Mouse (Mus musculus) MEL (cell line): ENCODE measurements at regions not wholly inside any gene's neighbourhood (a gene's known extent, or its start where the extent isn't known, plus 50 kb on each side); places are given as distances from the start of the nearest gene placed in this dataset.

Source experiments
- DNase-seq: peaks from one replicate; pipeline ENCODE4 v3.0.0; 2011; ENCODE audit warnings: low read depth, low spot score
- H3K27ac ChIP-seq: 2 replicates; pipeline ENCODE4 v1.5.1; 2012; ENCODE audit warnings: low read depth, mild to moderate bottlenecking, control low read depth, low read length, moderate library complexity; ENCODE audit not compliant: control insufficient read depth
- H3K27me3 ChIP-seq, 2 experiments: fragments of 150-350 bp in 1 of 2; sonication (generic) in 1 of 2; 2 replicates each; pipeline ENCODE4 v1.6.1; 2012; ENCODE audit warnings: low read length in 2 of 2, mild to moderate bottlenecking in 2 of 2, improper control_type of control experiment in 1 of 2, moderate library complexity in 1 of 2; ENCODE audit not compliant: insufficient read depth in 2 of 2, control insufficient read depth in 1 of 2
- H3K36me3 ChIP-seq, 2 experiments: 2 replicates each; pipeline ENCODE4 v1.6.1; 2012 to 2014; ENCODE audit warnings: low read length in 2 of 2, improper control_type of control experiment in 1 of 2, inconsistent platforms in 1 of 2, mild to moderate bottlenecking in 1 of 2; ENCODE audit not compliant: insufficient read depth in 2 of 2, control insufficient read depth in 1 of 2
- H3K4me1 ChIP-seq, 2 experiments: fragments of 150-350 bp in 1 of 2; sonication (generic) in 1 of 2; 2 replicates each; pipeline ENCODE4 v1.6.1; 2012; ENCODE audit warnings: low read length in 2 of 2, improper control_type of control experiment in 1 of 2, mild to moderate bottlenecking in 1 of 2; ENCODE audit not compliant: insufficient read depth in 2 of 2, control insufficient read depth in 1 of 2
- H3K4me3 ChIP-seq, 2 experiments: fragments of 150-350 bp in 1 of 2; sonication (generic) in 1 of 2; 2 replicates each; pipeline ENCODE4 v1.5.1; 2012; ENCODE audit warnings: low read depth in 2 of 2, low read length in 2 of 2, mild to moderate bottlenecking in 2 of 2, moderate library complexity in 2 of 2, control low read depth in 1 of 2, improper control_type of control experiment in 1 of 2; ENCODE audit not compliant: control insufficient read depth in 1 of 2, insufficient read depth in 1 of 2
- H3K79me2 ChIP-seq: 2 replicates; pipeline ENCODE4 v1.6.1; 2012; ENCODE audit warnings: mild to moderate bottlenecking, low read length, moderate library complexity; ENCODE audit not compliant: control insufficient read depth, poor library complexity, insufficient read depth
- H3K9ac ChIP-seq: 2 replicates; pipeline ENCODE4 v1.6.1; 2012; ENCODE audit warnings: low read depth, mild to moderate bottlenecking, control low read depth, low read length, moderate library complexity; ENCODE audit not compliant: control insufficient read depth, poor library complexity, severe bottlenecking
- H3K9me3 ChIP-seq: fragments of 150-350 bp; sonication (generic); replicated peaks from 2 replicates; pipeline ENCODE4 v1.6.1; 2012; ENCODE audit warnings: mild to moderate bottlenecking, low read length, improper control_type of control experiment, moderate library complexity; ENCODE audit not compliant: insufficient read depth
- EP300 ChIP-seq, 2 experiments: IDR thresholded peaks; 2 replicates each; pipeline ENCODE4 v1.6.1; 2011; ENCODE audit warnings: improper control_type of control experiment in 2 of 2, low read length in 2 of 2, low read depth in 1 of 2, mild to moderate bottlenecking in 1 of 2
- ETS1 ChIP-seq: IDR thresholded peaks from 2 replicates; pipeline ENCODE4 v1.6.1; 2012; ENCODE audit warnings: low read depth, mild to moderate bottlenecking, inconsistent platforms, low read length, improper control_type of control experiment, moderate library complexity
- MAFK ChIP-seq: IDR thresholded peaks from 2 replicates; pipeline ENCODE4 v1.6.1; 2011; ENCODE audit warnings: low read depth, mild to moderate bottlenecking, low read length, improper control_type of control experiment, borderline replicate concordance
- MEF2A ChIP-seq: IDR thresholded peaks from 2 replicates; pipeline ENCODE4 v1.6.1; 2014; ENCODE audit warnings: low read depth, mild to moderate bottlenecking, inconsistent platforms, low read length, improper control_type of control experiment; ENCODE audit not compliant: poor library complexity, insufficient replicate concordance, severe bottlenecking; ENCODE audit errors: extremely low read depth
- NELFE ChIP-seq: IDR thresholded peaks from 2 replicates; pipeline ENCODE4 v1.6.1; 2011; ENCODE audit warnings: low read depth, low read length, improper control_type of control experiment
- NRF1 ChIP-seq: IDR thresholded peaks from 2 replicates; pipeline ENCODE4 v1.6.1; 2014; ENCODE audit warnings: low read depth, mild to moderate bottlenecking, inconsistent platforms, low read length, improper control_type of control experiment, moderate library complexity; ENCODE audit not compliant: poor library complexity, insufficient read depth, severe bottlenecking
- POLR2A ChIP-seq, 2 experiments: IDR thresholded peaks; 2 replicates each; pipeline ENCODE4 v1.6.1; 2011 to 2012; ENCODE audit warnings: low read length in 2 of 2, mild to moderate bottlenecking in 2 of 2, control low read depth in 1 of 2, improper control_type of control experiment in 1 of 2, low read depth in 1 of 2, moderate library complexity in 1 of 2; ENCODE audit not compliant: control insufficient read depth in 1 of 2, insufficient read depth in 1 of 2, poor library complexity in 1 of 2
- TCF12 ChIP-seq: IDR thresholded peaks from 2 replicates; pipeline ENCODE4 v1.6.1; 2014; ENCODE audit warnings: low read depth, mild to moderate bottlenecking, inconsistent platforms, low read length, improper control_type of control experiment, moderate library complexity
- ZC3H11A ChIP-seq: IDR thresholded peaks from 2 replicates; pipeline ENCODE4 v1.6.1; 2012; ENCODE audit warnings: low read depth, mild to moderate bottlenecking, inconsistent platforms, low read length, improper control_type of control experiment
- ZKSCAN1 ChIP-seq: IDR thresholded peaks from 2 replicates; pipeline ENCODE4 v1.6.1; 2012; ENCODE audit warnings: low read depth, mild to moderate bottlenecking, inconsistent platforms, low read length, improper control_type of control experiment, moderate library complexity

DNA sequence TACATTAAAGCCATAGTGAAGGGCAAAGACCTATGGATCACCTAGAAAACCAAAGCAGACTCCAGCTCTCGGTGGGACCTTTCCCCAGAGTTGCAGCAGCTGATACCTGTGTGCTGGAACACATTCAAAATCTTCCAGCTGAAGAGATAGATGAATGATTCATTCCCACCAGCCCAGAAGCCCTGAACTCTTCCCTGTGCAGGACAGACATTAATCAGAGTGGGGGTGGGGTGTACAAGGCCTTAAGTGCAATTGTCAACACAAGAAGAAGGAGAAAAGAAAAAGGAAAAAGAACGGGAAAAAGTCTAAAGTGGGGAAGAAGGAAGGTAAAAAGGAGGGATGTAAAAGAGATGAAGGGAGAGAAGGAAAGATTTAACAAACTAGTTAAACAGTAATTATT, 100.9 kb upstream of the Zfand5 start:
- Histone ChIP-seq H3K4me3 (no peak overlapping the region), H3K9ac (no peak overlapping the region), H3K36me3 (peaks cover 0 to 2% of the 10 kb centered on the region in 2 experiments; a peak in 1 of 4 replicates), H3K9me3 (no peaks in the 10 kb centered on the region), H3K27ac (no peak overlapping the region), H3K79me2 (no peaks in the 10 kb centered on the region)
- no peak for DNase-seq
- TF ChIP-seq POLR2A (IDR thresholded peaks at IDR 0.05; ENCODE audit: control insufficient read depth in 1 of 2, insufficient read depth in 1 of 2, low read depth in 1 of 2, low read length in 2 of 2, poor library complexity in 1 of 2): no peak
- no peak for TF ChIP-seq ZC3H11A
- TF ChIP-seq NRF1: no peak
- TF ChIP-seq NELFE: no peak
- TF ChIP-seq, all 39 proteins: peak for 0
- Histone ChIP-seq H3K27me3 (no peaks in the 10 kb centered on the region), H3K4me1 (peaks cover 0 to 8% of the 10 kb centered on the region in 2 experiments; a peak in 2 of 4 replicates)

DNA sequence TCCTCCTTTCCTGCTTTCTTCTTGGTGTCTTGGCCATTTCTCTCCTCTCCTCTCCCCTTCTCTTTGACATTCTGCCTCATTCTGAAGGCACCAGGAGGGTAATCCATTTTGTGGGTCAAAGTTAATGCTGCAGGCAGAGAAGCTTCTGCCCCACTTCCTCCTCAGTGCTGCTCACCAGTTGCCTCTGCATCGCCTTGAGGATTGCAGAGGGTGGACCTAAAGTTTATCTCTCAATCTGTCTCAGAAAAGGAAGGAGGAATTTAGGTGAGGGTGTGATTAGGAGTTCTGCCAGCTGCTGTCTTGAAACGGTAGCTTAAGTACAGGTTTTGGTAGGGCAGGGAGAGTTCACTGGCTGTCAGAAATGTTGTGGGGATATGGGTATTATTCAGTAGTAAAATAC, 101.3 kb upstream of the Zfand5 start:
- TF ChIP-seq TCF12 (0 out of 2 replicates have a peak, but pooled peaks have one; percentile 8), MEF2A (no peak), EP300 (IDR thresholded peaks at IDR 0.05; ENCODE audit: low read depth in 1 of 2, low read length in 2 of 2) (0 out of 4 replicates have a peak, but pooled peaks of 1 of the 2 experiments have one; percentile 7)
- peaks cover 0 to 8% of the 10 kb centered on the region in 2 experiments; a peak in 2 of 4 replicates for H3K4me1 ChIP-seq
- no peak overlapping the region for H3K27ac ChIP-seq
- DNase-seq: peak; percentile 45
- H3K27me3 ChIP-seq: no peaks in the 10 kb centered on the region
- H3K36me3 ChIP-seq: peaks cover 0 to 2% of the 10 kb centered on the region in 2 experiments; a peak in 1 of 4 replicates
- H3K79me2 ChIP-seq: no peaks in the 10 kb centered on the region
- no peak overlapping the region for H3K9ac ChIP-seq
- no peak overlapping the region for H3K4me3 ChIP-seq
- H3K9me3 ChIP-seq: no peaks in the 10 kb centered on the region

DNA sequence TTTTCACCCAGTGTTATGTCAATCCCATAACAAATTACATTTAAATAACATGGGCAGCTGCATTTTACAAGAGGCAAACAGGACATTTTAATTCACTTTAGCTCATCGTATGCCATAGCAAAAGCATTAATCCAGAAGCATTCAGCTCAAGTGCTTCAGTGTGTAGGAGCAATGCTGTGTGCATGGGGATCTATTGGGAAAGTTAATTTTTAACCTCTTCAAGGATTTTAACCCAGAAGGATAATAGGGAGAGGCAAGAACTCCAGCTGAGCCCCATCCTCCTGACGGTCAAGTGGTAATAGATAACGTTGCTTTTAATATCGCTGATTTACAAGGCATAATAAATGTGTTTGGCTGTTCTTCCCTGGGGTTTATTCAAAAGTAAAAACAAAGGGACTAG, 105.1 kb upstream of the Zfand5 start:
- no peak for DNase-seq
- TF ChIP-seq MAFK (no peak), TCF12 (no peak), ETS1 (no peak), ZKSCAN1 (no peak)
- no peaks in the 10 kb centered on the region for H3K27me3 ChIP-seq
- no peak overlapping the region for H3K27ac ChIP-seq
- H3K9ac ChIP-seq: no peak overlapping the region
- no peaks in the 10 kb centered on the region for H3K79me2 ChIP-seq
- no peak overlapping the region for H3K4me3 ChIP-seq
- no peaks in the 10 kb centered on the region for H3K9me3 ChIP-seq
- H3K36me3 ChIP-seq: peaks cover 0 to 2% of the 10 kb centered on the region in 2 experiments; a peak in 1 of 4 replicates
- peaks cover 0 to 8% of the 10 kb centered on the region in 2 experiments; a peak in 2 of 4 replicates for H3K4me1 ChIP-seq
